Mouse (Mus musculus): ENCODE results near the gene Gm4922.

The Gm4922 gene

DNA sequence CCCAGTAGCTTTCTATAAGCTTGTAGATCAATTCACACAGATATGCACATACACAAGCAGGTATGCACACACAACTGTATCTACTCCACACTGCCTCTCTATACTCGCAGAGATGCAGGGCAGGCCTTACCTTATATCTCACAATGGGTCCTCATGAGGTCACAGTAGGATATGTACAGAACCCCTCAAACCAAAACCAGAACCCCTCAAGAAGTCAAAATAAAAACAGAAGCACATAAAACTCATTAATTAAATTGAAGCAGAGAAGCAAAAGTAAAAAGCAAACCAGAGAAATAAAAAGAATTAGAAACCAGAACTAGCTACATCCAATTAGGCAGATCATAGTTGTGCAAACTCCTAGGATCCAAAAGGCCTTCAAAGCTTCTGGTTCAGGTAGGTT is at the start of gene Gm4922:
Gene Gm4922, minus strand, starts transcription at position 101 of the 400 bp plus-strand sequence.
- no peak for DNase-seq

DNA sequence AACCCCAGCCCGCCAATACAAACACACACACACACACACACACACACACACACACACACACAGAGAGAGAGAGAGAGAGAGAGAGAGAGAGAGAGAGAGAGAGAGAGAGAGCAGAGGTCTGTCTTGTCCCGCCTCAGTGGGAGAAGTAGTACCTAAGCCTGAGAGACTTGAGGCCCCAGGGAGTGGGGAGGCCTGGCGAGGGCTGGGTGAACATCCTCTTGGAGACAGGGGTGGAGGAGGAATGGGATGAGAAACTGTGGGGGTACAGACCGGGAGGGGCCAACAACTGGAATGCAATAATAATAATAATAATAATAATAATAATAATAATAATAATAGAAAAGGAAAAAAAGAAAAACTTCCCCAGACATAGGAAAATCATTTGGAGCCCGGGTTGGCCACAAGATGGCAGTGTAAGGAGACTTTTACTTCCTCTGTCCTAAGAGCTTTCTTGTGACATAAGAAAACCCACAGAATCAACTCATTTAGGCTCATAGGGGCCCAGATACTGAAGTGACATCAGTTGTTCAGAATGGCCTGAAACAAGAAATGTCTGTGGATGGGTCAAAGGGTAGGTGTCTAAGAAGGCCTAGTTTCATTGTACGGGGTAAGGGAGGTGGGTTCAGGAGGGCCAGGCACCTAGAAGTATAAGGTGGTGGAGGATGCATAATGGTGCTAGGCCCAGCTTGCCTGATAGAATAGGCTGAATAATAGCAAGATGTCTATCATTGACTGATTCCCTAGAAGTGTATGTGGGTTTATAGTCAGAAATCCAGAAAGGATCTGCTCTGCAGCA is 49.3 kb upstream of the Gm4922 start:
- peak; percentile 20 for DNase-seq

DNA sequence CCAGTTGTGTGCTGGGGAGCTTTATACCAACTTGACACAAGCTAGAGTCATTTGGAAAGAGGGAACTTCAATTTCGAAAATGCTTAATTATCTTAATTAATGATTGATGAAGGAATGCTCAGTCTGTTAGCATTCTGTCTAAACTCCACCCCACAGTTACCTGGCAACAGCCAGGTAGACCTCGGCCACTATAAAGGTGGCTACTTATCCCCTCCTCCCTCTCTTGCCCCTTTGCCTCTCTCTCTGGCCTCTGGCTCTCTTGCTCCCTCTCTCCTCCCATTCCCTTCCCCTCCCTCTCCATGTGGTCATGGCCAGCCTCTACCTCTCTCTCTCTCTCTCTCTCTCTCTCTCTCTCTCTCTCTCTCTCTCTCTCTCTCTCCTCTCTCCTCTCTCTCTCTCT is 47.8 kb upstream of the Gm4922 start:
- no peak for DNase-seq

GRCm38 (mm10) chr10:18831823-18832222 is 45.2 kb upstream of the Gm4922 start:
- DNase-seq, result no peak

- DNase-seq, result no peak
Measured at GRCm38 (mm10) chr10:18830359-18830758, 43.8 kb upstream of the Gm4922 start.

GRCm38 (mm10) chr10:18827936-18828335 is 41.3 kb upstream of the Gm4922 start:
- DNase-seq, result peak; percentile 25

DNA sequence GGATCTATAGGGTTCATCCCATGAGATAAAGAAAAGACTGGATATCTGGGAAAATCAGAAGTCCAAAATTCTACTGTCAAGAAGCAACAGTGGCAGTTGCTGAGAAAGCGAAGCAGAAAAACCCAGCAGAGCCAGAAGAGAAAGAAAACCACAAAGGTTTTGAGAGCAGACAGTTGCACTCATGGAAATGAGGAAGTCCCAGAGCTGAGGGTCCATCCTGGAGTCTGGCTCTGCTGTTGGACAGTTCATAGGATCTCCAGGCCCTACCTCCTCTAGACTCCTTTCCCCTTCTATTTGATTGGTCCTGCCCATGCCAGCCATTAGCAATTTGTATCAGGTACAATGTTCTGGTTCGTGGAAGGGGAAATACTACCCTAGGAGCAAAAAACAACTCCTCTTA is 39.5 kb upstream of the Gm4922 start:
- DNase-seq, result no peak

DNA sequence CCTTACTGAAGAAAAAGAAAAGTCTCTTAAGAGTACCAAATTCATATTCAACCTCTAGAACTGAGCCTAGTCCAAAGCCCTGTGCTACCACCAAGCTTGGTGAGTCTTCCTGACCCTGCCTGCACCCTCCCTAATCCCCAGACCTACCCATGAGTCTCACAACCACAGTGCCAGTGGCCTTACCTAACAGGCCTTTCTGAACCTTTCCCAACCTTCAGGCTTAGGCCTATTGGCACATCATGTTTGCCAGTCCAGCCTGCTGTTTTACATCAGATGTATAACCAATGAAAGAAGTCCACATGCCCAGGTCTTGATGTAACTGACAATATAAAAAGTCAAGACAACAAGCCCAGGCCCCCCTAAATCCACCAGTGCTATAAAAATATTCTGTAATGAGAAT is 38.5 kb upstream of the Gm4922 start:
- DNase-seq, result no peak

DNA sequence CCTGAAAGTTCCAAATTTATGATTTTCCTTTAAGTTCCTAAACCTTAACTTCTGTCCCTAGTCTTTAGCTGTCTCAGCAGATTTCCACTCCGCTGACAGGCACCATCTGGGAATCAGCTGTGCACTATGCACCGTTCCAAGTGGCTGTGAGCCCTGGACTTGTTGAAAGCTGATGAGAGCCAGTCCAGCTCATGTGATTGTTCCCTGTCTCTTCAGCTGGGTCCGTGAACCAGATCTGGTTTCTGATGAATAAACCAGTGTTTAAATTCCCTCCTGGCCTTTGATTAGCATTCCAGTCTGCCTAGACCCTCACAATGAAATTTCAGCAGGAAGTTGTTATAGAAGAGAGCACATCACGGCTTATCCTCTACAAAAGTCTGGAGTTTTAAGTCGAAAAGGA is 30.0 kb upstream of the Gm4922 start:
- DNase-seq, result peak; percentile 14

- no peak for DNase-seq
Measured at GRCm38 (mm10) chr10:18811751-18812150, 25.2 kb upstream of the Gm4922 start.

DNA sequence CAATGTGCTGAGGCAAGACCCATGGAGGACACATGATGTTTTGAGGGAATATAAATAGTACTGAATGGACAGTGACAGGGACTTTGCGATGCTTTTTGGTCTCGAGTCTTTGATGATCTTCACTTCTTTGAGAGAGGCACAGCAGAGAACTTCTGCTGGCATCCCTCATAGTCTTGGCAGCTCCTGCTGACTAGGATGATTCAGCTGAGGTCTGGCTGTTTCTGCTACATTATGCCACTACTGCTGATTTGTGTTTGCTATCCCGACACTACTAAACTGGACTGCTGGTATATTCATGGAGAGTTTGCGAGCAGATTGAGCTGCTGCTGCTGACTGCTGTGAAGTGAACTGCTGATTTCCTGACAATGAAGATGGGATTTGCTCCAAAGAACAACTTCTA is 3.5 kb upstream of the Gm4922 start:
- no peak for DNase-seq

DNA sequence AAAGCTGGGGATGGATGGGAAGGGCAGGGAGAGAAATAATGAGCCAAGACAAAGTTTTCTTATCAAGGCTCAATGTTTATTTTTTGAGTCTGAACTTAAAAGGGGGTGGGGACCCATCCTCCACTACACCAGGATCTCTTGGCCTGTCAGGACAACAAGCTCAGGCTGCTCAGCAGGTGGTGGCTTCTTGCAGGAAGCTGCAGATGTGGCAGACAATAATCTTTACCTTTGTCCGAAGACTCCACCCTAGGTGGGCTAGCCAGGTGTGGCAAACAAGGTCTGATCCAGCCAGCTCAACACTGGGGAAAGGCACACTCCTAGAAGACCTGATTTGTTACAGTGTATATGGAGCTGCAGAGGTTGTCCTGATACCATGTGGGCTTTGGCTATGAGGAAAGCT is 2.0 kb upstream of the Gm4922 start:
- no peak for DNase-seq

GRCm38 (mm10) chr10:18777546-18777945 is 9.0 kb downstream of the Gm4922 start:
- no peak for DNase-seq

- no peak for DNase-seq
Measured at GRCm38 (mm10) chr10:18772537-18773179, 13.9 kb downstream of the Gm4922 start.

- DNase-seq, result no peak
Measured at GRCm38 (mm10) chr10:18769909-18770308, 16.7 kb downstream of the Gm4922 start.

- no peak for DNase-seq
Measured at GRCm38 (mm10) chr10:18760241-18760640, 26.4 kb downstream of the Gm4922 start.

DNA sequence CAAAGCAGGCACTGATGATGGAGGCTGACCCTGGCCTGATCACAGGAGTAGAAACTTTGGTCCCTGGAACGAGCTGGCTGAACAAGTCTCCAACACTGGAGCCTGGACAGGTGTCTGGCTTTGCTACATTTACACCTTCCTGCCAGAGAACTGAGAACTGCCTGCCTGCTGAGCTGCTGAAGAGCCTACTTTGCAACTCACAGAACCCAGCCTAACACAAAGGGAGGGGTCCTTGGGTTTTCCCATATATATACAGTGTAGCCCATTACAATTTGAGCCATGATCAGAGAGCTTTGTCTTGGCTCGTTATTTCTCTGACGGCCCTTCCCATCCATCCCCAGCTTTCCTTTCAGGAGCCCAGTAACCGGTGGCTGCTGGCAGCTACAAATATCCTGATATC is 36.5 kb downstream of the Gm4922 start:
- no peak for DNase-seq

GRCm38 (mm10) chr10:18743286-18744142 is 43.1 kb downstream of the Gm4922 start, which contains the start of gene Arfgef3:
TSS of gene Arfgef3 (minus strand) at chr10:18743949.
- DNase-seq, result peak; percentile 91

GRCm38 (mm10) chr10:18742086-18742485 is 44.5 kb downstream of the Gm4922 start:
- DNase-seq, result peak; percentile 55

DNA sequence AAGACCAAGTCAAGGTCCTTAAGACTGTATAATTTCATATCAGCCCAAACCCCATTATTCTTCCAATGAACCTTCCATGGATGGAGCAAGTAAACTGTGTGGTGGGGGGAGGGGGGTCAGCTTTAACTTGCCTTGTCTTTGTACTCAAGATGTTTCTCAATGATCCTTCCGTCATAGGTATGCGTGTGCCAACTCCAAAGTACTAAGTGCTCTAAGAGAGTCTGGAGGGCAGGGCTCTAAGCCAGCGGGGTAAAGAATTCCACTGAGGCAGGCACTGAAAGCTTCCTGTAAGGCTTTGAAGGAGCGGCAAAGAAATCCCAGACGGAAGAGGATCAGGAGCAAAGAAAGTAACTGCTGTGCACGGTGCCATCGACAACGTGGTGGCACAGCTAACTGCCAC is 45.6 kb downstream of the Gm4922 start:
- peak; percentile 32 for DNase-seq

Measured in cerebellum, adult 9-10 months (tissue).